Mouse (Mus musculus) cortical plate, adult 2 months (tissue): ENCODE data around the gene Slc22a15. TPM values are rescaled to one million over a fixed set of nuclear protein-coding genes. Genes with fewer than 3 reads are reported as not detected.

Experiments
- H3K27ac ChIP-seq: fragments of 200-500 bp; 2 replicates; pipeline ENCODE4 v1.5.1; 2012; ENCODE audit warnings: low read length, control low read depth, inconsistent platforms; ENCODE audit not compliant: insufficient read depth
- H3K4me1 ChIP-seq: fragments of 200-500 bp; 2 replicates; pipeline ENCODE4 v1.6.1; 2011; ENCODE audit warnings: low read length; ENCODE audit not compliant: control insufficient read depth, insufficient read depth
- H3K4me3 ChIP-seq: fragments of 200-500 bp; 2 replicates; pipeline ENCODE4 v1.5.1; 2011; ENCODE audit warnings: mild to moderate bottlenecking, low read length, control low read depth; ENCODE audit not compliant: insufficient read depth
- CTCF ChIP-seq: fragments of 200-500 bp; IDR thresholded peaks from 2 replicates; pipeline ENCODE4 v1.5.1; 2011; ENCODE audit warnings: mild to moderate bottlenecking, control low read depth, low read length; ENCODE audit not compliant: insufficient read depth; ENCODE audit errors: extremely low read depth
- POLR2A ChIP-seq: fragments of 200-500 bp; IDR thresholded peaks from 2 replicates; pipeline ENCODE4 v1.6.1; 2011; ENCODE audit warnings: mild to moderate bottlenecking, low read length, control low read depth; ENCODE audit not compliant: insufficient read depth; ENCODE audit errors: extremely low read depth
- polyA plus RNA-seq: library from polyadenylated mRNA; depleted of rRNA; stranded (reverse); fragments of >200 nt; gene quantifications from 2 replicates; pipeline ENCODE4 v1.2.3, GENCODE M21; 2012

Slc22a15 gene
- polyA plus RNA-seq, 1 experiment, result 5.6 TPM

GRCm38 (mm10) chr3:101848816-101849215 lies 75.4 kb downstream of the Slc22a15 start, which contains the start of gene Mab21l3:
Gene Mab21l3 (minus strand): TSS chr3:101848959.
- TF ChIP-seq POLR2A (no peak), CTCF (no peak)
- no peak within 1 kb of the TSS for H3K4me3 ChIP-seq
- H3K27ac ChIP-seq, result no peak within 1 kb of the TSS
- no peaks in the 10 kb centered on the region for H3K4me1 ChIP-seq

GRCm38 (mm10) chr3:101846096-101846495 lies 78.2 kb downstream of the Slc22a15 start:
- Histone ChIP-seq H3K4me1 (no peaks in the 10 kb centered on the region), H3K4me3 (no peak overlapping the region), H3K27ac (no peak overlapping the region)
- TF ChIP-seq POLR2A, result no peak
- TF ChIP-seq CTCF, result no peak

- no peak overlapping the region for H3K27ac ChIP-seq
- no peak for TF ChIP-seq POLR2A
- TF ChIP-seq CTCF, result no peak
Observed at GRCm38 (mm10) chr3:101842372-101843094, 81.7 kb downstream of the Slc22a15 start.

GRCm38 (mm10) chr3:101839327-101839726 lies 84.9 kb downstream of the Slc22a15 start:
- no peak for TF ChIP-seq CTCF
- TF ChIP-seq POLR2A, result no peak
- H3K4me3 ChIP-seq, result no peak overlapping the region
- H3K27ac ChIP-seq, result no peak overlapping the region
- no peaks in the 10 kb centered on the region for H3K4me1 ChIP-seq

More at GRCm38 (mm10) chr3:101842372-101843094, 81.7 kb downstream of the Slc22a15 start:
- Histone ChIP-seq H3K4me3 (no peak overlapping the region), H3K4me1 (no peaks in the 10 kb centered on the region)

GRCm38 (mm10) chr3:101836971-101837370 lies 87.3 kb downstream of the Slc22a15 start:
- TF ChIP-seq CTCF, result no peak
- TF ChIP-seq POLR2A, result no peak
- H3K4me3 ChIP-seq, result no peak overlapping the region
- H3K27ac ChIP-seq, result no peak overlapping the region
- H3K4me1 ChIP-seq, result no peaks in the 10 kb centered on the region

GRCm38 (mm10) chr3:101836532-101836931 lies 87.7 kb downstream of the Slc22a15 start:
- no peak overlapping the region for H3K27ac ChIP-seq
- TF ChIP-seq CTCF, result no peak
- no peak for TF ChIP-seq POLR2A
- H3K4me3 ChIP-seq, result no peak overlapping the region
- no peaks in the 10 kb centered on the region for H3K4me1 ChIP-seq

- TF ChIP-seq POLR2A (no peak), CTCF (no peak)
- Histone ChIP-seq H3K4me3 (no peak overlapping the region), H3K27ac (no peak overlapping the region), H3K4me1 (no peaks in the 10 kb centered on the region)
Observed at GRCm38 (mm10) chr3:101836045-101836444, 88.2 kb downstream of the Slc22a15 start.

- Histone ChIP-seq H3K4me3 (no peak overlapping the region), H3K27ac (no peak overlapping the region), H3K4me1 (no peaks in the 10 kb centered on the region)
- TF ChIP-seq POLR2A (no peak), CTCF (no peak)
Observed at GRCm38 (mm10) chr3:101831189-101831858, 92.9 kb downstream of the Slc22a15 start.

- TF ChIP-seq POLR2A (no peak), CTCF (no peak)
- Histone ChIP-seq H3K27ac (no peak overlapping the region), H3K4me1 (no peaks in the 10 kb centered on the region), H3K4me3 (no peak overlapping the region)
Observed at GRCm38 (mm10) chr3:101829881-101830616, 94.2 kb downstream of the Slc22a15 start.

- Histone ChIP-seq H3K4me1 (no peaks in the 10 kb centered on the region), H3K27ac (no peak overlapping the region), H3K4me3 (no peak overlapping the region)
- no peak for TF ChIP-seq CTCF
- no peak for TF ChIP-seq POLR2A
Observed at GRCm38 (mm10) chr3:101828595-101828994, 95.7 kb downstream of the Slc22a15 start.

- Histone ChIP-seq H3K4me3 (no peak overlapping the region), H3K4me1 (no peaks in the 10 kb centered on the region), H3K27ac (no peak overlapping the region)
- TF ChIP-seq CTCF, result no peak
- TF ChIP-seq POLR2A, result no peak
Observed at GRCm38 (mm10) chr3:101827220-101827715, 97.0 kb downstream of the Slc22a15 start.
